Mouse (Mus musculus) testis, adult 2 months (tissue): ENCODE results near the gene Slmap.

ENCODE experiments used
- CTCF ChIP-seq: fragments of 200-500 bp; IDR thresholded peaks from 2 replicates; pipeline ENCODE4 v1.5.1; 2012; ENCODE audit warnings: low read depth, mild to moderate bottlenecking, inconsistent platforms, low read length, moderate library complexity; ENCODE audit not compliant: control insufficient read depth, insufficient read depth, insufficient replicate concordance
- POLR2A ChIP-seq: fragments of 200-500 bp; IDR thresholded peaks from 2 replicates; pipeline ENCODE4 v1.6.1; 2012; ENCODE audit warnings: low read depth, mild to moderate bottlenecking, inconsistent platforms, low read length, moderate library complexity; ENCODE audit not compliant: control insufficient read depth

DNA sequence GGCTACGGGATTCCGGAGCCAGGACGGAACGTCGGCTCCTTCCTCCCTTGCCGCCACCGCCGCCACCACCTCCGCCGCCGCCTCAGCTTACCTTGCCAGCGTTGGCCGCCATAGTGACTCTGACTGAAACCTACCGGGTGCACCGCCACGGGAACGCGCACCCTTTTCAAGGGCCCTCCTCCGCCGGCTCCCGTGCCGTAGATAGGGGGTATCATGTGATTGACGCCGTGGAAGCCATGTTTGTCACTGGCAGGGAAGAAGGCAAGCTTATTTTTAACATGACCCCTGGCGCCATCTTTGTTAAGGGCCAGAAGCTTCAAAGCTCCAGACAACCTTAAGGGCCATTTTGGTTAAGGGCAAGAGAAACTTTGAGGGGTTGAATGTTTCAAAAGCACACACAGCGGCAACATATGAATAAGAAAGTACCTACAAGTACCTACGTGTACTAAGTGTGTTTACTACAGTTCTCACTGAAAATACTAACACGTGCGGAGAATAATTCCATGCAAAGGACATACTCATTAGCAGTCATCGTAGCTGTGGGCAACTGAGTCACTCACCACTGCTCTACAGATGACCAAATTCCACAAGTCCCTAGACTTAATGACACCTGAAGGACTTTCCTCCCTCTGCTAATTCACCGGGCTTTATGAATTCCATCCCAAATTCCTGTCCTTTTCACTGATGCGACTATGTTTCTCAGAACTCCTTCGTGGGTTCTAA lies at the start of gene Slmap:
- TF ChIP-seq CTCF (no peak), POLR2A (peak; percentile 83)
